In genomic region chr10:87485721-87486620, GRCm38 (mm10) we compare ENCODE assay signal across 8 mouse cellular contexts. TPM values are rescaled to one million over a fixed set of nuclear protein-coding genes. Genes with fewer than 3 reads are reported as not detected.
DNase-seq lines count a peak whose midpoint lies in the region; ATAC-seq lines count a peak whose summit lies in the region.

No protein-coding gene starts in this region.

- 0 out of 2 replicates have a peak, but pooled peaks cover 2% of the 10 kb centered on the region for H3K4me1 ChIP-seq in intestine, embryonic 16.5 days (ENCODE audit: control insufficient read depth, insufficient read depth, low read length)
- peaks cover 9% of the 10 kb centered on the region for H3K4me1 ChIP-seq in limb, embryonic 15.5 days

- H3K27me3 ChIP-seq in intestine, embryonic 16.5 days (replicated peaks; ENCODE audit: control insufficient read depth, insufficient read depth, low read length), result peaks cover 75% of the 10 kb centered on the region
- H3K27me3 ChIP-seq in limb, embryonic 15.5 days, result peaks cover 78% of the 10 kb centered on the region

- H3K9ac ChIP-seq in intestine, embryonic 16.5 days (ENCODE audit: low read depth, low read length), result no peak overlapping the region
- no peak overlapping the region for H3K9ac ChIP-seq in limb, embryonic 15.5 days

- peak; percentile 97 for ATAC-seq in intestine, embryonic 16.5 days
- no peak for ATAC-seq in limb, embryonic 15.5 days (ENCODE audit: insufficient number of reproducible peaks, low FRiP score, low TSS enrichment, low read depth)

- H3K36me3 ChIP-seq in intestine, embryonic 16.5 days (ENCODE audit: control insufficient read depth, insufficient read depth, low read length), result no peaks in the 10 kb centered on the region
- H3K36me3 ChIP-seq in limb, embryonic 15.5 days, result no peaks in the 10 kb centered on the region

- no peaks in the 10 kb centered on the region for H3K9me3 ChIP-seq in intestine, embryonic 16.5 days (ENCODE audit: control insufficient read depth, low read length)
- H3K9me3 ChIP-seq in limb, embryonic 15.5 days, result no peaks in the 10 kb centered on the region

- H3K4me2 ChIP-seq in intestine, embryonic 16.5 days (ENCODE audit: low read depth, low read length), result peak overlapping the region; percentile 28; the same call in 1 of the 2 replicates
- H3K4me2 ChIP-seq in limb, embryonic 15.5 days, result peak overlapping the region; percentile 36

- H3K27ac ChIP-seq in intestine, embryonic 16.5 days (ENCODE audit: low read length), result no peak overlapping the region
- H3K27ac ChIP-seq in limb, embryonic 15.5 days, result no peak overlapping the region

- WGBS in intestine, embryonic 16.5 days, result under 1% methylated on average over 33 of the region's 33 CpGs
- WGBS in limb, embryonic 15.5 days, result 1% methylated on average over 33 of the region's 33 CpGs

- peak; percentile 42 to 60 for DNase-seq in frontal cortex, postnatal 36 days (ENCODE audit: low spot score in 2 of 2)
- no peak for DNase-seq in frontal cortex, postnatal 25 days (ENCODE audit: low spot score in 2 of 2)
- DNase-seq in embryo, embryonic 11 days, result peak; percentile 81
- peak; percentile 52 for DNase-seq in right cerebral cortex, postnatal 14 days
- DNase-seq in lung, postnatal 14 days, result no peak
- DNase-seq in ovary, adult 18-20 months (ENCODE audit: low spot score), result no peak

- peak overlapping the region; percentile 5; the same call in 1 of the 2 replicates for H3K4me3 ChIP-seq in intestine, embryonic 16.5 days (ENCODE audit: low read length)
- H3K4me3 ChIP-seq in limb, embryonic 15.5 days, result peak overlapping the region; percentile 16

RNA-seq across cellular contexts. Expression of gene Ascl1, which starts 7.5 kb away (rescaled TPM):
- 3.1 and 4.2 TPM in 2 replicates for polyA plus RNA-seq in intestine, embryonic 16.5 days (2015; fragmentation: Nextera tagmentation; extraction: Ambion mirVana)
- 0.19 and 0.36 TPM in 2 replicates for polyA plus RNA-seq in limb, embryonic 15.5 days (2015; fragmentation: Nextera tagmentation; extraction: Ambion mirVana)

RNA-seq across cellular contexts. Expression of gene Pah, which starts 35.6 kb away (rescaled TPM):
- polyA plus RNA-seq in intestine, embryonic 16.5 days (2015; fragmentation: Nextera tagmentation; extraction: Ambion mirVana), result 1.2 and 2.2 TPM in 2 replicates
- not detected in 2 replicates for polyA plus RNA-seq in limb, embryonic 15.5 days (2015; fragmentation: Nextera tagmentation; extraction: Ambion mirVana)

Comparison
In these comparisons a context has a peak if more than half of its experiments do, and no peak if none do; other contexts are left out.
1. DNase-seq: peak in frontal cortex, postnatal 36 days (2 of 2), embryo, embryonic 11 days (single experiment) and right cerebral cortex, postnatal 14 days (single experiment); none in frontal cortex, postnatal 25 days (0 of 2), lung, postnatal 14 days (single experiment) and ovary, adult 18-20 months (single experiment).